Mouse (Mus musculus) liver, postnatal 0 days (tissue): ENCODE data around the gene March1. TPM values are rescaled to one million over a fixed set of nuclear protein-coding genes. Genes with fewer than 3 reads are reported as not detected.

ENCODE experiments used
- ATAC-seq: fragments of 200-750 bp; cut with Nextera tagmentation; 2 replicates; pipeline ENCODE4 v1.8.0; 2017; ENCODE audit warnings: mild to moderate bottlenecking, moderate library complexity
- DNase-seq: peaks from one replicate; pipeline ENCODE4 v3.0.0-alpha.2; 2016
- H3K27ac ChIP-seq: fragments of 300-500 bp; sonication (generic); 2 replicates; pipeline ENCODE4 v1.5.1; 2014; ENCODE audit warnings: antibody characterized with exemption, moderate library complexity, mild to moderate bottlenecking, low read depth
- H3K27me3 ChIP-seq: fragments of 300-500 bp; sonication (generic); 2 replicates; pipeline ENCODE4 v1.6.1; 2014; ENCODE audit warnings: low read length, control low read depth, mixed read lengths; ENCODE audit not compliant: insufficient read depth
- H3K36me3 ChIP-seq: fragments of 300-500 bp; sonication (generic); replicated peaks from 2 replicates; pipeline ENCODE4 v1.6.1; 2014; ENCODE audit warnings: mild to moderate bottlenecking, control low read depth, low read length, moderate library complexity, mixed read lengths; ENCODE audit not compliant: insufficient read depth
- H3K4me1 ChIP-seq: fragments of 300-500 bp; sonication (generic); 2 replicates; pipeline ENCODE4 v1.6.1; 2014; ENCODE audit warnings: antibody characterized with exemption, mild to moderate bottlenecking, control low read depth; ENCODE audit not compliant: insufficient read depth
- H3K4me2 ChIP-seq: fragments of 300-500 bp; sonication (generic); 2 replicates; pipeline ENCODE4 v1.6.1; 2014; ENCODE audit warnings: low read depth, mild to moderate bottlenecking, low read length, moderate library complexity, mixed read lengths
- H3K4me3 ChIP-seq: fragments of 300-500 bp; sonication (generic); 2 replicates; pipeline ENCODE4 v1.5.1; 2014; ENCODE audit warnings: low read depth, low read length
- H3K9ac ChIP-seq: fragments of 300-500 bp; sonication (generic); replicated peaks from 2 replicates; pipeline ENCODE4 v1.6.1; 2014; ENCODE audit warnings: mild to moderate bottlenecking, moderate library complexity
- H3K9me3 ChIP-seq: fragments of 300-500 bp; sonication (generic); 2 replicates; pipeline ENCODE4 v1.6.1; 2016; ENCODE audit warnings: mild to moderate bottlenecking, control low read depth, low read length, mixed read lengths
- CTCF ChIP-seq: sonication (generic); IDR thresholded peaks from 2 replicates; pipeline ENCODE4 v1.5.1; 2016; ENCODE audit warnings: antibody characterized with exemption, low read depth
- EP300 ChIP-seq: IDR thresholded peaks from 2 replicates; pipeline ENCODE4 v1.6.1; 2016; ENCODE audit warnings: antibody characterized with exemption, low read depth, mild to moderate bottlenecking
- WGBS: fragments of 180-500 bp; shearing (Covaris S2); extraction: QIAGEN DNeasy Blood & Tissue Kit; methylation state at CpG from one replicate; pipeline ENCODE4 v1.1.7; 2014; ENCODE audit not compliant: insufficient replicate concordance; 5-methylcytosine and 5-hydroxymethylcytosine counted together
- polyA plus RNA-seq: library from polyadenylated mRNA; unstranded; fragments of >200 nt; fragmentation: Nextera tagmentation; extraction: Ambion mirVana; gene quantifications from 2 replicates; pipeline ENCODE4 v1.2.1, GENCODE M21; 2015

Gene March1
- polyA plus RNA-seq, 1 experiment from 2014 or later, result 1.4 TPM

DNA sequence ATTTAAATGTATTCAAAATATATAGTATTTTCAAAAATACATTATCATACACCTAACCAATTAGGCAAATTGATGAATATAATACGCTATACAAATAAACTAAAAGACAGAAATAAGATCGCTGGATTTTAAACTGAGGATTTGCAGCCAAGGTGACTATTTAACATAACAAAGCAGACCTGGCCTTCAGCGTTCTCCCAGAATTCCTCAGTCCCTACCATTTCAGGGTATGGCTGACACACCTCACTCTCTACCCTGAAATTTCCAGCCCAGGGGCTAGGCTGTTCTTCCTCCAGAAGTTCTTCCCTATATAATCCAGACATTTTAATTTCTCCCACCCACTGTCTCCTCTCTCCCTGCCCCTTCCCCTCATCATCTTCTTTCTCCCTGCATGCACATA lies 870.9 kb downstream of the March1 start:
- H3K36me3 ChIP-seq, result no peaks in the 10 kb centered on the region
- ATAC-seq (no peak), DNase-seq (no peak)
- H3K27me3 ChIP-seq, result no peaks in the 10 kb centered on the region
- no peaks in the 10 kb centered on the region for H3K9me3 ChIP-seq
- no peak overlapping the region for H3K27ac ChIP-seq
- WGBS, result 49% methylated on average over 3 of the region's 3 CpGs
- H3K4me3 ChIP-seq, result no peak overlapping the region
- H3K9ac ChIP-seq, result no peak overlapping the region
- TF ChIP-seq CTCF (no peak), EP300 (no peak)
- 0 out of 2 replicates have a peak, but pooled peaks cover 4% of the 10 kb centered on the region for H3K4me1 ChIP-seq
- H3K4me2 ChIP-seq, result no peak overlapping the region

DNA sequence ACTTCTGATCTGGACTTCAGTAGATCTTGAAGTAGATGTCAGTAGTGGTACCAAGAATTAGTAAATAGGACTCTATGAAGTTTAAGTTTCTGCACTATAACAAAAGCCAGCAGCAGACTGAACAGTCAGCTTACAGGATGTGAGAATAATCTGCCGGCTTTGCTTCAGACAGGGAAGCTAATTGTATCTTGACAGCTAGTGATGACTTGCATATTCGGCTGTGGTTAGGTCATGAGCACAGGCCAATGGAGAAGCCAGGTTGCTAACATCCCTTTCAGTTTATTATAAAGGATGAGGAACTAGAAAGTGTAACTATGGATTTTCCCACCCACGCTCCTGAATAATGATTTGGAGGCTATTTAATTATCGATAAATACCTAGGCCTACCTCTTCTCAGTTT lies 872.9 kb downstream of the March1 start:
- Histone ChIP-seq H3K4me1 (no peaks in the 10 kb centered on the region), H3K27ac (no peak overlapping the region), H3K9ac (no peak overlapping the region), H3K4me3 (no peak overlapping the region), H3K9me3 (no peaks in the 10 kb centered on the region), H3K4me2 (no peak overlapping the region), H3K27me3 (no peaks in the 10 kb centered on the region), H3K36me3 (no peaks in the 10 kb centered on the region)
- ATAC-seq, result no peak
- TF ChIP-seq EP300, result no peak
- TF ChIP-seq CTCF, result no peak
- WGBS, result 40% methylated on average over 4 of the region's 4 CpGs
- DNase-seq, result no peak

DNA sequence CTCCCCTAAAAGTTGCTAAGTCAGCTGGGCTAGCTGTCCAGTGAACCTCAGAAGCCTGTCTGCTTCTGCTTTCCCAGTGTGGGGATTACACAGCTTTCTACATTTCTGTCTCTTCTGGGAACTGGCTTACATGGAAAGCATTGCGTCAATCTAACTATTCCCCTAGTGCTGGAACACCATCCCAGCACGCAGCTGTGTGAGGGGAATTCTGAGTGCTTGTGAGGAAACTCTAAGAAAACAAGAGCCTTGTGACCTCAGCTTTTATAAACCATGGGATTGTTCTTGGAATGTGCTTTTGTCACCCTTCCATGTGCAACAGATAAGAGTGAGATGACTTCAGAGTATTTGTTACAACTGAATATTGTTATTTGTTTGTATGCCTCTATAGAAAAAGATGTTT lies 876.8 kb downstream of the March1 start:
- H3K4me3 ChIP-seq, result no peak overlapping the region
- ATAC-seq (no peak; the same call in 1 of the 2 replicates), DNase-seq (no peak)
- WGBS, result 64% methylated on average over 2 of the region's 2 CpGs
- H3K4me1 ChIP-seq, result no peaks in the 10 kb centered on the region
- H3K36me3 ChIP-seq, result no peaks in the 10 kb centered on the region
- H3K9ac ChIP-seq, result no peak overlapping the region
- H3K27me3 ChIP-seq, result no peaks in the 10 kb centered on the region
- no peak for TF ChIP-seq CTCF
- no peak for TF ChIP-seq EP300
- no peaks in the 10 kb centered on the region for H3K9me3 ChIP-seq
- no peak overlapping the region for H3K27ac ChIP-seq
- no peak overlapping the region for H3K4me2 ChIP-seq

DNA sequence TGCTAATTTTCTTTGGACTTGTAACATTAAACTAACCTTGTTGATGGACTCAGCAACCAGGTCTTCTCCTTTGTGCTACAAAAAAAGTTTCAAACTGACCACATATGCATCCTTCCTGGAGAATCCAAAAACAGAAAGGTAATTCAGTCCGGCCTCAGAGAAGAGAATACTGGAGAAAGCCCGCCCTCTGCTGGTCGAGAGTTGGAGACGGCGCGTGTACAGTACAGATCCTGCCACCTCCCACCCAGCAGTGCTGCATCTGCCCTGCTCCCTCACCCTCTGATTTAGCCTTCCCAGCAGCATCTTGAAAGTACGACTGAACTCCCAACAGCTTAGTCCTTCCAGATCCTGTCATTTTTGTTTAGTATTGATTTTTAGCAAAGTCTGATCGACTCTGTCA lies 878.0 kb downstream of the March1 start:
- WGBS, result 7% methylated on average over 8 of the region's 8 CpGs
- ATAC-seq, result no peak
- Histone ChIP-seq H3K9ac (no peak overlapping the region), H3K9me3 (no peaks in the 10 kb centered on the region), H3K27me3 (no peaks in the 10 kb centered on the region), H3K4me3 (no peak overlapping the region), H3K4me1 (no peaks in the 10 kb centered on the region), H3K4me2 (no peak overlapping the region), H3K27ac (no peak overlapping the region), H3K36me3 (no peaks in the 10 kb centered on the region)
- TF ChIP-seq CTCF, result peak; percentile 78
- no peak for TF ChIP-seq EP300
- DNase-seq, result peak; percentile 80

DNA sequence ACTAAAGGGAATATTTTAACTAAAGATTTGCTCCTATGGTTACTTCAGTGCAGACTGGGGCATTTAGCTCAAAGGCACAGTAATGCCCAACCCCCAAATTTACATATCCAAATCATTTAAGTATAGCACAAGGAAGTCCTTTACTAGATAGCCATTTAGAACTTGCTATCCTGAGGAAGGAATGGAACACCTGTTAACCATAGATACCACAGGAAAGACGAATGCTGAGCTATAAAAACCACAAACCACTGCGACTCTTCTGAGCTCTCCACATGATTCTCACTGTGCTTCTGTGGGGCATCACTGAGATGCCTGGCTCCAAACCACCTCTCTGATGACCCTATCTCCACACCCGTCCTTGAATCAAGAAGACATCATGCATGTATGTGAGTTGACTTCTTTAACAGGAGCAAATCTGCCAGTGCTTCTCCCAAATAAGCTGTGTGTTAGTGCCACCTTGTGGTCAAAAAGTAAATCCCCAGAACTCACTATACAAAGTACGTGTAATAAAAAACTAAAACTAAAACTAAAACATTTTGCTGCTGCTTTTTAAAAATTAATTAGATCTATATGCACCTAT lies 879.4 kb downstream of the March1 start:
- Histone ChIP-seq H3K4me3 (no peak overlapping the region), H3K4me2 (no peak overlapping the region), H3K9ac (no peak overlapping the region), H3K27me3 (no peaks in the 10 kb centered on the region), H3K27ac (no peak overlapping the region), H3K9me3 (no peaks in the 10 kb centered on the region), H3K36me3 (no peaks in the 10 kb centered on the region), H3K4me1 (no peaks in the 10 kb centered on the region)
- no peak for DNase-seq
- no peak for TF ChIP-seq EP300
- peak; percentile 73 for TF ChIP-seq CTCF
- no peak for ATAC-seq
- 15% methylated on average over 4 of the region's 4 CpGs for WGBS

DNA sequence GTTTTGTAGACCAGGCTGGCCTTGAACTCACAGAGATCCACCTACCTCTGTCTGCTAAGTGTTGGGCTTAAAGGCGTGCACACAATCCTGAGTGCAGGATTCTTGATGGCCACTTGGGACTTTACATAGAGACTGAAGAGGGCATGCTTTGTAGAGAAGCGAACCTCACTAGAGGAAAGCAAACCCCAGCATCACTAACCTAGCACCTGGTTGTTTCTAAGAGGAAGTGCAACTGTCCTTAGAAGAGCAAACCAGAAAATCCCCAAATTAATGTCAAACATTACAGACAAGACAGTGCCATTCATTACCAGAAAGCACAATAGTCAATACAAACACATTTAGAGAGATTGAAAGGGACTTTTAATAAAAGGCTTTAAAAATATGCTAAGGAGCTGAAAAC lies 885.7 kb downstream of the March1 start:
- Histone ChIP-seq H3K9ac (no peak overlapping the region), H3K4me1 (no peaks in the 10 kb centered on the region), H3K4me2 (no peak overlapping the region), H3K4me3 (no peak overlapping the region), H3K27ac (no peak overlapping the region), H3K27me3 (no peaks in the 10 kb centered on the region), H3K9me3 (no peaks in the 10 kb centered on the region), H3K36me3 (no peaks in the 10 kb centered on the region)
- WGBS, result 60% methylated on average over 2 of the region's 2 CpGs
- TF ChIP-seq EP300 (no peak), CTCF (no peak)
- DNase-seq, result no peak
- ATAC-seq, result no peak

DNA sequence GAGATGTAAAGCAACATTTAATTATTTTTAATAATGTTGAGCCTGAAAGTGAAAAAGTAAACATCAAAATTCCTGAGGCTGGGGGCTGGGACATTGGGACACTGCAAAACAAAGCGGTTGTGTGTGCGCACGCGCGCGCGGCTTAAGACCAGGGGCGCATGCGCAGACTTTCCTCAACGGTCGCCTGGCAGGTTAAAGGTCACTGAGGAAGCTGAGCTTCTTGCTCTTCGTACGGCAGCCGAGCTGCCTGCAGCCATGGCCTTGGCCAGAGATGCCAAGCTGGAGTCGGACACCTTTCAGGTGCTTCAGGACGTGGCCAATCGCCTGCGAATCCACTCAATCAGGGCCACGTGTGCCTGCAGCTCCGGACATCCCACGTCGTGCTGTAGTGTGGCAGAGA lies 893.8 kb downstream of the March1 start, which contains the start of gene Tktl2:
TSS of gene Tktl2 (plus strand) at position 220 of the 400 bp plus-strand sequence.
- WGBS, result 93% methylated on average over 22 of the region's 22 CpGs
- Histone ChIP-seq H3K4me1 (no peaks in the 10 kb centered on the region), H3K9ac (no peak within 1 kb of the TSS), H3K27me3 (no peaks in the 10 kb centered on the region), H3K36me3 (no peaks in the 10 kb centered on the region), H3K27ac (no peak within 1 kb of the TSS), H3K4me2 (no peak within 1 kb of the TSS), H3K9me3 (no peaks in the 10 kb centered on the region), H3K4me3 (no peak within 1 kb of the TSS)
- no peak for TF ChIP-seq CTCF
- TF ChIP-seq EP300, result no peak
- no peak for DNase-seq
- ATAC-seq, result no peak
